Mouse (Mus musculus) neural tube, embryonic 15.5 days (tissue): ENCODE measurements at regions not wholly inside any gene's neighbourhood (a gene's known extent, or its start where the extent isn't known, plus 50 kb on each side); places are given as distances from the start of the nearest gene placed in this dataset.

Experiments used
- ATAC-seq: fragments of 200-750 bp; cut with Nextera tagmentation; 2 replicates; pipeline ENCODE4 v1.8.0; 2017; ENCODE audit warnings: mild to moderate bottlenecking, moderate TSS enrichment, moderate library complexity; ENCODE audit not compliant: low FRiP score
- H3K27ac ChIP-seq: fragments of 300-500 bp; sonication (generic); replicated peaks from 2 replicates; pipeline ENCODE4 v1.5.1; 2015; ENCODE audit warnings: mild to moderate bottlenecking, inconsistent platforms
- H3K27me3 ChIP-seq: fragments of 300-500 bp; sonication (generic); replicated peaks from 2 replicates; pipeline ENCODE4 v1.6.1; 2015; ENCODE audit warnings: inconsistent platforms
- H3K36me3 ChIP-seq: fragments of 300-500 bp; sonication (generic); 2 replicates; pipeline ENCODE4 v1.6.1; 2015; ENCODE audit warnings: inconsistent platforms
- H3K4me1 ChIP-seq: fragments of 300-500 bp; sonication (generic); 2 replicates; pipeline ENCODE4 v1.6.1; 2015; ENCODE audit warnings: inconsistent platforms
- H3K4me2 ChIP-seq: fragments of 300-500 bp; sonication (generic); 2 replicates; pipeline ENCODE4 v1.6.1; 2015; ENCODE audit warnings: inconsistent platforms, mild to moderate bottlenecking, moderate library complexity
- H3K4me3 ChIP-seq: fragments of 300-500 bp; sonication (generic); replicated peaks from 2 replicates; pipeline ENCODE4 v1.5.1; 2015; ENCODE audit warnings: mild to moderate bottlenecking, inconsistent platforms
- H3K9ac ChIP-seq: fragments of 300-500 bp; sonication (generic); replicated peaks from 2 replicates; pipeline ENCODE4 v1.6.1; 2015; ENCODE audit warnings: mild to moderate bottlenecking, inconsistent platforms
- H3K9me3 ChIP-seq: fragments of 300-500 bp; sonication (generic); replicated peaks from 2 replicates; pipeline ENCODE4 v1.6.1; 2016; ENCODE audit warnings: inconsistent platforms
- WGBS: fragments of 180-500 bp; shearing (Covaris S2); methylation state at CpG from one replicate; pipeline ENCODE4 v1.1.7; 2015; ENCODE audit warnings: mixed read lengths; 5-methylcytosine and 5-hydroxymethylcytosine counted together

DNA sequence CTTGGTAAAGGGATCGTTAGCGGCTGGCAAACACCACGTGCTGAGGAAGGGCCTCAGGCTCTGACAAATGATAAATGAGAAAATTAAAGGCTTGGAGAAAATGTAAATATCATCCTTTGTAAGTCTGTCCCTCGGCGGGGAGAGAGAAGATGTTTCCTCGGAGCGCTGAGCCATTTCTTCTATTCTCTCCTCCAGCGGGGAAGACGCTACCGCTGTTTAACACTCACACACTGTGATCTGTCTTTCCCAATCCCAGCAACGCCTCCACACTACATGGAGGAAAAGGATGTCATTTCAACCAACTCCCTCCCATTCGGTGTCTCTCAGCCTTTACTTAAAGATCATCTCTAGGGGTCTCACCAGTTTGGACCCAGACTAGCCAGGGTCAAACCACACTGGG, 239.0 kb downstream of the Prex1 start:
- Histone ChIP-seq H3K4me3 (no peak overlapping the region), H3K4me1 (peaks cover 25% of the 10 kb centered on the region), H3K9me3 (no peaks in the 10 kb centered on the region), H3K27me3 (no peaks in the 10 kb centered on the region), H3K4me2 (no peak overlapping the region), H3K36me3 (no peaks in the 10 kb centered on the region), H3K9ac (no peak overlapping the region), H3K27ac (no peak overlapping the region; the same call in 1 of the 2 replicates)
- ATAC-seq, result no peak
- 23% methylated on average over 12 of the region's 12 CpGs for WGBS

DNA sequence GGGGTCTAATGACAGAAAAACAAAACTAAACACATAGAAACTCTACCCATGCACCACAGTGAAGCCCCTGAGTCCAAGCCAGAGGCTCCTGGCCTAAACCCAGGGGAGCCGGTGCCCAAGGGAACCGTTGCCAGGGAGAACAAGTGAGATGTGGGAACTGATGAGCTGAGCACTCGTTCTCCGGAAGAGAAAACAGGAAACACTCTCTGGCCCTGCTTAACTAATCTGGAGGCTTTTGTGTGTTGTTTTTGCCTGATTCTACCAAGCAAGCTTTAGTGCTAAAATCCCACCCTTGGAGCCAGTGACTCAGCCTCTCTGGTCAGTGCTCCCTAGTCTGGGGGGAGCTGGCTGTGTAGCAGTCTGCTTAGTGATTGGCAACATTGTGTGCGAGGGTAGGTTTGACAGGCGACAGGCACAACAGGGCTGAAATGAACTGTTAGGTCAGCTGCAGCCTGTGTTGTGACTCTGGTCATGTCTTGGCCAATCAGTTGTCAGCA, 242.3 kb downstream of the Prex1 start:
- no peaks in the 10 kb centered on the region for H3K36me3 ChIP-seq

GRCm38 (mm10) chr2:166469046-166469593, 244.5 kb downstream of the Prex1 start:
- no peak overlapping the region for H3K9ac ChIP-seq
- 84% methylated on average over 9 of the region's 9 CpGs for WGBS
- H3K27ac ChIP-seq, result no peak overlapping the region
- no peak overlapping the region for H3K4me3 ChIP-seq
- peaks cover 29% of the 10 kb centered on the region for H3K4me1 ChIP-seq
- no peak for ATAC-seq
- no peaks in the 10 kb centered on the region for H3K9me3 ChIP-seq
- H3K36me3 ChIP-seq, result no peaks in the 10 kb centered on the region
- no peak overlapping the region for H3K4me2 ChIP-seq
- no peaks in the 10 kb centered on the region for H3K27me3 ChIP-seq

More for the DNA sequence above, 242.3 kb downstream of the Prex1 start:
- peak; percentile 72 for ATAC-seq
- no peak overlapping the region for H3K4me2 ChIP-seq
- H3K9ac ChIP-seq, result no peak overlapping the region
- no peaks in the 10 kb centered on the region for H3K9me3 ChIP-seq
- WGBS, result 47% methylated on average over 6 of the region's 6 CpGs
- no peak overlapping the region for H3K4me3 ChIP-seq
- peak overlapping the region; percentile 70 for H3K27ac ChIP-seq
- no peaks in the 10 kb centered on the region for H3K27me3 ChIP-seq
- H3K4me1 ChIP-seq, result peaks cover 33% of the 10 kb centered on the region

DNA sequence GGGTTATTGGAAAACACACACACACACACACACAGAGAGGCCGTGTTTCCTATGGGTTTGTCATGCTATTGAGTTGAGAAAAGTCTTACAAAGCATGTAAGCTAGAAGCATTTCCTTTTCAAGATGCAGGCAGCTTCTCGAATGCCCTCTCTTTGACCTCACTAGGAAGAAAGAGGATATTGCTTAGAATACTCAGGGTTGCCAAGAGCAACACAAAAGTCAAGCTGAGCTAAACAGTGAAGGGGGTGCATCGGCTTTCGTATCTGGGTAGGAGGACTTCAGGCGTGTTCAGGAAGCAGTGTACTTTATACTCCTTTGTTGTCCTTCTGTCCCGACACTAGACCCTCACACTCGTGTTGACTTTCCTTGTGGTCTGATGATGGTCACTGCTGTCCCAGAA, 246.5 kb downstream of the Prex1 start:
- no peak for ATAC-seq
- 18% methylated on average over 7 of the region's 7 CpGs for WGBS

GRCm38 (mm10) chr2:166465531-166465930, 248.1 kb downstream of the Prex1 start:
- no peak overlapping the region for H3K27ac ChIP-seq
- WGBS, result 82% methylated on average over 5 of the region's 5 CpGs
- ATAC-seq, result no peak
- H3K4me1 ChIP-seq, result peaks cover 26% of the 10 kb centered on the region
- H3K9ac ChIP-seq, result no peak overlapping the region; the same call in 1 of the 2 replicates
- H3K4me2 ChIP-seq, result no peak overlapping the region
- H3K9me3 ChIP-seq, result no peaks in the 10 kb centered on the region
- no peaks in the 10 kb centered on the region for H3K36me3 ChIP-seq
- no peaks in the 10 kb centered on the region for H3K27me3 ChIP-seq
- no peak overlapping the region for H3K4me3 ChIP-seq

More for the DNA sequence above, 246.5 kb downstream of the Prex1 start:
- Histone ChIP-seq H3K4me1 (peaks cover 34% of the 10 kb centered on the region), H3K27ac (no peak overlapping the region), H3K27me3 (no peaks in the 10 kb centered on the region), H3K36me3 (no peaks in the 10 kb centered on the region), H3K9me3 (no peaks in the 10 kb centered on the region), H3K9ac (no peak overlapping the region), H3K4me3 (no peak overlapping the region), H3K4me2 (no peak overlapping the region)

DNA sequence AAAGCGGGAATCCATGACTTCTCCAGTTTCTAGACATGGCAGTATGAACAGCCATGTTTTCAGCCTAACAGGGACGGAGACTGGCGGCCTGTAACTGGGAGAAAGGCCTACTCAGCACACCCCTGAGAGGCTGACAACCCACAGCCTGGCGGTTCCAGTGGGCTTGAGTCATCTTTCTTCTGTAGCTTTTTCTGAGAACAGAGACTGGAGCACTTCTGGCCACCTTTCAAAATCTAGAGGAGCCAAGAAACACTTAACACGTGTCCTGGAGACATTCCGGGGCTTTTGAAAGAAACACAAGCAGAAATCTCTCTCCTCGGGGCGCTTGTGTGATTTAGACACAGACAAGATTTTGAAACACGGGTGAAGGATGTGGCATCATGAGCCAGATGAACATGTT, 250.1 kb downstream of the Prex1 start:
- Histone ChIP-seq H3K4me1 (peaks cover 35% of the 10 kb centered on the region), H3K27ac (peak overlapping the region; percentile 28; the same call in 1 of the 2 replicates), H3K36me3 (no peaks in the 10 kb centered on the region), H3K27me3 (no peaks in the 10 kb centered on the region), H3K4me3 (no peak overlapping the region), H3K9me3 (no peaks in the 10 kb centered on the region), H3K9ac (no peak overlapping the region), H3K4me2 (no peak overlapping the region)
- 74% methylated on average over 9 of the region's 9 CpGs for WGBS
- ATAC-seq, result no peak

- H3K36me3 ChIP-seq, result no peaks in the 10 kb centered on the region
- no peaks in the 10 kb centered on the region for H3K9me3 ChIP-seq
- H3K4me2 ChIP-seq, result no peak overlapping the region
- H3K9ac ChIP-seq, result no peak overlapping the region
- no peak overlapping the region for H3K4me3 ChIP-seq
- 89% methylated on average over 3 of the region's 3 CpGs for WGBS
- H3K27ac ChIP-seq, result no peak overlapping the region
- H3K4me1 ChIP-seq, result peaks cover 33% of the 10 kb centered on the region
- H3K27me3 ChIP-seq, result no peaks in the 10 kb centered on the region
- no peak for ATAC-seq
Observed at GRCm38 (mm10) chr2:166461956-166462355, 251.7 kb downstream of the Prex1 start.

GRCm38 (mm10) chr2:166461103-166461502, 252.5 kb downstream of the Prex1 start:
- Histone ChIP-seq H3K4me1 (peaks cover 24% of the 10 kb centered on the region), H3K9ac (no peak overlapping the region), H3K36me3 (no peaks in the 10 kb centered on the region), H3K9me3 (no peaks in the 10 kb centered on the region), H3K4me3 (no peak overlapping the region), H3K27ac (no peak overlapping the region), H3K4me2 (no peak overlapping the region), H3K27me3 (no peaks in the 10 kb centered on the region)
- WGBS, result 86% methylated on average over 3 of the region's 3 CpGs
- no peak for ATAC-seq

DNA sequence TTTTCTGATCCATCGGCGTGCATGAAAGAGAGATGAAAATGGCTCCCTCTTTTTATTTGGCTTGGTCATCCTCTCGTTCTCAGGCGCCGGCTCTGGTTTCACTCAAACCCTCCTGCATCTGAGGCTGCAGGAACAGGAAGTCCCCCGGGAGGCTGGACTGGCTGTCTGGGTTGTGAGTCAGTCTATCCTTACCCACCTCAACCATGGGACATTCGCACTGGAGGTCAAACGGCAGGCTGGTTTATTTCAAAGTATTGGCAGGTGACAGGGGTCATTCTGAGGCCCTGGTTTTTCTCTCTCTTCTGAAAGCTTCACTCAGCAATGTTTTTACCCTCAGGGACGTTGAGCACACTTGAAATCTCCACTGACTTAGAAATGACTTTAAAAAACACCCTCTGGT, 253.7 kb downstream of the Prex1 start:
- Histone ChIP-seq H3K36me3 (no peaks in the 10 kb centered on the region), H3K4me1 (peaks cover 19% of the 10 kb centered on the region), H3K27ac (peak overlapping the region; percentile 46; the same call in 1 of the 2 replicates), H3K9me3 (no peaks in the 10 kb centered on the region), H3K27me3 (no peaks in the 10 kb centered on the region), H3K4me2 (no peak overlapping the region), H3K9ac (no peak overlapping the region), H3K4me3 (no peak overlapping the region)
- no peak for ATAC-seq
- whole genome bisulfite sequencing, result 46% methylated on average over 9 of the region's 9 CpGs

DNA sequence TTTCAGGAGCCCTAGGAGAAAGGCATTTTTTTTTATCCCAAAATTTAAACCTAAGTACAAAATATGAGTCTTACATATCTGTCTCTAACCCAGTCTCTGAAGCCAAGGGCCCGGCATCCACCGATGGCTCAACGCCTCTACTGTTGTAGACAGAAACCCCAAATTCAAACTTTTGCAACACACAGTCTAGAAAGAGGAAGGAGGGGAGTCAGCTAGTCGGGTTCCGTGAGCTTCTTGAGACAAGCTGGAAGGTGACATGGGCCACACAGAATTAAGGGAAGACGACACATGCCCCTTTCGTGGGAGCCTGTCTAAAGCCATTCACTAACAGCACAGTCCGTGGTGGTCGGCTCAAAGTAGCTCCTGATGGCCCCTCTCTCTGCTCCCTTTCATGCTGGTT, 254.7 kb downstream of the Prex1 start:
- Histone ChIP-seq H3K4me2 (no peak overlapping the region), H3K4me3 (no peak overlapping the region), H3K27ac (no peak overlapping the region), H3K36me3 (no peaks in the 10 kb centered on the region), H3K27me3 (no peaks in the 10 kb centered on the region), H3K4me1 (peaks cover 22% of the 10 kb centered on the region), H3K9ac (no peak overlapping the region), H3K9me3 (no peaks in the 10 kb centered on the region)
- 88% methylated on average over 9 of the region's 9 CpGs for WGBS
- ATAC-seq, result no peak

DNA sequence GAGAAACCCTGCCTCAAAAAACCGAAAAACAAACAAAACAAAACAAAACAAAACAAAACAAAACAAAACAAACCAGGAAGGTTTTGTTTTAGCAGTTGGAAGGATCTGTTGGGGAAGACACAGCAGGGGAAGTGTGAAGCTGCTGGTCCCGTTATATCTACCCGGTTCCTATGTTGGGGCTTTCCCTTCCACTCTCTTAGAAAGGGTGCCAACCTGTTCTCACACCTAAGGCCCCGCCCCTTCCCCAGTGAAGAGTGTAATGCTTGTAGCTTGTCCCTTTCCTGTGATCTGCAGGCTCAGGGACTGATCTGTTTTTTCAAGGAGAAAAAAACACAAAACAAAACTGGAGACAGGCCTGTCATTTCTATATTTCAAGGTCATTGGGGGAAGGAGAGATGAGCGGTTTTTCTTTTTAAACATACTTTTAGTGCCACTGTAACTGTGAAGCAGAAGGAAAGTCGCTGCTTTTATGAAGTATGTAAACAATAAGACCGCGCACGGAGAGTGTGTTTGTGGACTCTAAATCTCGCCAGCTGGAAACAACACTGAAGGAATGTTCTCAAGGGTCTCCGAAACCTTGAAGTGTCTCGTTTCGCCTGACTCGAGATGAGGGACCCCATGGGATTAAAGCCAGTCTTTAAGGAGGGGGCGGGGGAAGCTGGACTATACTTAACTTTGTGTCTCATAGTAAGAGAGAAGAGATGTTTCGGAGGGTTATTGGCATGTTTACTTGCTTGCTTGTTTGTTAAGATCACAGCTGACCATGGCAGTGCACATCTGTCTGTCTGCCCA, 256.1 kb downstream of the Prex1 start:
- no peak overlapping the region for H3K4me3 ChIP-seq
- WGBS, result 73% methylated on average over 16 of the region's 16 CpGs
- H3K9me3 ChIP-seq, result no peaks in the 10 kb centered on the region

More for the DNA sequence above, 256.1 kb downstream of the Prex1 start:
- no peaks in the 10 kb centered on the region for H3K27me3 ChIP-seq
- ATAC-seq, result no peak
- no peak overlapping the region for H3K27ac ChIP-seq
- H3K36me3 ChIP-seq, result no peaks in the 10 kb centered on the region
- H3K4me1 ChIP-seq, result peaks cover 14% of the 10 kb centered on the region
- no peak overlapping the region for H3K4me2 ChIP-seq
- no peak overlapping the region for H3K9ac ChIP-seq
